Mouse (Mus musculus): ENCODE data around the gene Dusp10.

The Dusp10 gene

GRCm38 (mm10) chr1:184013106-184013505 is at the start of gene Dusp10:
Gene Dusp10 (plus strand): TSS chr1:184013302.
- no peak for DNase-seq (ENCODE audit: low spot score)

GRCm38 (mm10) chr1:183965341-183965740 is 47.8 kb upstream of the Dusp10 start:
- no peak for DNase-seq (ENCODE audit: low spot score)

- no peak for DNase-seq (ENCODE audit: low spot score)
Observed at GRCm38 (mm10) chr1:183969265-183969664, 43.8 kb upstream of the Dusp10 start.

GRCm38 (mm10) chr1:183979814-183980243 is 33.3 kb upstream of the Dusp10 start:
- no peak for DNase-seq (ENCODE audit: low spot score)

GRCm38 (mm10) chr1:183982108-183982507 is 31.0 kb upstream of the Dusp10 start:
- DNase-seq (ENCODE audit: low spot score): no peak

- DNase-seq (ENCODE audit: low spot score): no peak
Observed at GRCm38 (mm10) chr1:183987711-183988245, 25.3 kb upstream of the Dusp10 start.

GRCm38 (mm10) chr1:183991921-183992320 is 21.2 kb upstream of the Dusp10 start:
- DNase-seq (ENCODE audit: low spot score): no peak

DNA sequence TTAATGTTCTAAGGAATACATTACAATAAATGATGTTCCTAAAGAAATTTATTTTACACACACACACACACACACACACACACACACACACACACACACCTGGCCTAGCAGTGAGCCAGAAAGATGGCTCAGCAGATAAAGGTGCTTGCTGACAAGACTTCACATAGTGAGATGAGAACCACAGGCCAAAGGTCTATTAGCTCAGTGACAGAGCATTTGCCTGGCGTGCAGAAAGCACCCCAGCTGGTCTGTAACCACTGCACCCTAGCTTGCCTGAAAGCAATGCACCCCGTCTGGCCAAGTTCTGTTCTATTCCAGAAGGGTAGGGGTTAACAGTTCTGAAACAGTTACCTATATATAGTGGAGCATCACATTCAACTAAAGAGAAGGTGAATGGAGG is 15.9 kb upstream of the Dusp10 start:
- no peak for DNase-seq (ENCODE audit: low spot score)

DNA sequence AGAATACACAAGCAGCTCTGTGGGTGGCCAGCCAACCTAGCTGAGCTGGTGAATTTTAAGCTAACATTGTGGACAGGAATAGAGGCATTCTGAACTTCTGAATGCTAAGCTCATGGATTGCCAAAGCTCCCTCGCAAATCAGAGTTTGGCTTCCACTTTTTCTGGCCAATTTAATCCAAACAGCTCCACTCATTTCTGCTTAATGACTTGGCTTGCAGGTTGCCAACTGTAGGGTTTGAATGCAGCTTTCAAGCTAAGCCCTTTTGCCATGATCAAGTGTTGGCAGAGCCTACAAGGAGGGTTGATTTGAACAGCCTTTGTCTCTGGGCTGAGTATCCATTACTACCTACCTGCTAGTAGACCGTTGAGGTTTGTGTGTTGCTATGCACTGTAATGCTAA is 10.6 kb upstream of the Dusp10 start:
- DNase-seq (ENCODE audit: low spot score): no peak

- DNase-seq (ENCODE audit: low spot score): no peak
Observed at GRCm38 (mm10) chr1:184004311-184004710, 8.8 kb upstream of the Dusp10 start.

DNA sequence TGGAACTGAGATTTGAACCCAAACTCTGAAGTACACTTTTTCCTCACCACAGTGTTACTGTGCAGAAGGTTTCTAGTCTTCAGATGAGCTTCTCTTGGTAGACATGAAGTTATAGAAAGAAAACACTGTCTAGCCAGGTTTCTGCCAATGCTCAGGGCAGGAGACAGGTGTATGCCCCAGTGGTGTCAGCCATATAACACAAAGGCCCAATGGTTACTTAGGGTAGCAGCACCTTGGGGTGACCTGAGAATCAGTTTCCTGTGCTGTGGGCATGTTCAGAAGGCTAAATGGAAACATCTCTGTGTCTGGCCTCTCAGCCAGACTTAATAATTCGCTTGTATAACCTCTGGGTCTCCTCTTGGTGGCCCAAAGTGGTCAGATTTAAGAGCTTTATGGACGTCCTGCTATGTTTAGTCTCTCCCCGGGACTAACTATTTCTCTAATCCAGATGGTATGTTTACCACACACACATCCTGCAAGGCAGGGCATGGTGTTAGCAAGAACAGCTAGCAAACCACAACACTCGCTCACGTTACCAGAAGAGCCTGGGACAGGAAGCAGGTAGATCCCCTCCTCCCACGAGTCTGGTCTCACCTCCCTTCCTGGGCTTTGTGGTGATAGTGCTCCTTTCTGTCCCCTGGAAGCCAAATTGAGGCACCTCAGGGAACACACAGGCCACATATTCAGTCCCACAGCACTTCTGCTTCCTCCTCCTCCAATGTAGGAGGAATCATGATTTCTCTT is 7.6 kb upstream of the Dusp10 start:
- DNase-seq (ENCODE audit: low spot score): no peak

GRCm38 (mm10) chr1:184006086-184006485 is 7.0 kb upstream of the Dusp10 start:
- no peak for DNase-seq (ENCODE audit: low spot score)

DNA sequence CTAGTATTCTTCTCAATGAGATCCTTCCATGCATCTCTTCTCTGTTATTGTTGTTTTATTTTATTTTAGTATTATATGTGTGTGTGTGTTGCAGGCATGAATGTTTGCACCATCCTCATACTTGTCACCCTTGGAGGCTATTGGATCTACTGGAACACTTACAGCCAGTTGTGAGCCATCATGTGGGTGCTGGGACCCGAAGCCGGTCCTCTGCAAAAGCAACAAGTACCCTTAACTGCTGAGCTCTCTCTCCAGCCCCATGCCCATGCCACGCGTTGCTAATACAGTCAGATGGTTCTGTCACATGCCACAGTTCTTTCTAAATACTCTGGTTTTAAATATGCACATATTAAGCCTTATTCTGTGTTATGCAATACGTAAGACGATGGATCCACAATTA is 1.8 kb upstream of the Dusp10 start:
- DNase-seq (ENCODE audit: low spot score): no peak

DNA sequence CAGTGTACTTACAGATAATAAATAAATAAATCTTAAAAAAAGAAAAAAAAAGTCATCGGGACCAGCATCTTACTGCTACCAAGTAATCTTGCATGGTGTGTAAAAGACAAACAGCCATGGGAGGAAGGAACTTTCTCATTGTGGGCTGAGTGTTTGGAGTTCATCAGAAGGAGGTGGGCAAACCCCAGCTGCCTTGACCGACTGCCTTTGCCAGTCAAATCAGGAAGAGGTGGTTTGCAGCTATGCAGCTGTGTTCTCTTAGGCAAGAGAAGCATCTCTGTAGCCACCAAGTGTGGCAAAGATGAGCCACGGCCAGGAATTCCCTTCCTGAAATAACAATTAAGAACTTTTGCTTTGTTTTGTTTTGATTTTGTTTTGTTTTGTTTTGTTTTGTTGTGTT is 989 bp downstream of the Dusp10 start:
- no peak for DNase-seq (ENCODE audit: low spot score)

GRCm38 (mm10) chr1:184015995-184016730 is 3.1 kb downstream of the Dusp10 start:
- no peak for DNase-seq (ENCODE audit: low spot score)

GRCm38 (mm10) chr1:184017606-184018005 is 4.5 kb downstream of the Dusp10 start:
- no peak for DNase-seq (ENCODE audit: low spot score)

DNA sequence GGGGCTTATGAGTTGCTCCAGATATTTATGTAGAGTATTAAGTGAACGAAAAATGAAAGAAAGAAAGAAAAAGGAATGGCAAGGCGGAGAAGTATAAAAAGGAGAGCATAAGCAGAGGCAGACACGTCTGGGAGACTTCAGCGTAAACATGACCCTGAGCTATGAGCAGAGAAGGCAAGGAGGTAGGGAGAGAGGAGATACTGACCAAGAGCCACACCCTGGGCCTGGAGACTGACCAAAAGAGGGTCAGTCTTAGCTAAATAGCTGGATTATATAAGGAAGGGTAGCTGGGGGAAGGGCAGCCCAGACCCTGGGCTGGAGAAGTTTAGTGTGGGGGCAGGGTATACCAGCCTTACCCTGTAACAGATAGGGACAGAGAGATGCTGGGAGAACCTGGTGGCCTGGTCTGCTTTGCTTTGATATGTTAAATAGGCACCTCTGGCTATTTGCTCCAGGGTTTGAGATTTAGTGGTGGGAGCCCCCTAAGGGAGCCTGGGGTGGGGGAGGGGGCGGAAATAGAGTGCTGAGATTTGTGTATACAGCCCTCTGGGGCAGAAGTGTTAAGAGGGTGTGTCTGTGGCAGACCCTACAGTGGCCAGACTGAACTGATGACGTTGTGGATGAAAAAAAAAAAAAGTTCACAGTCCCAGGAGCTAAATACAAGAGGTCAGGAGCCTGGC is 6.1 kb downstream of the Dusp10 start:
- no peak for DNase-seq (ENCODE audit: low spot score)

DNA sequence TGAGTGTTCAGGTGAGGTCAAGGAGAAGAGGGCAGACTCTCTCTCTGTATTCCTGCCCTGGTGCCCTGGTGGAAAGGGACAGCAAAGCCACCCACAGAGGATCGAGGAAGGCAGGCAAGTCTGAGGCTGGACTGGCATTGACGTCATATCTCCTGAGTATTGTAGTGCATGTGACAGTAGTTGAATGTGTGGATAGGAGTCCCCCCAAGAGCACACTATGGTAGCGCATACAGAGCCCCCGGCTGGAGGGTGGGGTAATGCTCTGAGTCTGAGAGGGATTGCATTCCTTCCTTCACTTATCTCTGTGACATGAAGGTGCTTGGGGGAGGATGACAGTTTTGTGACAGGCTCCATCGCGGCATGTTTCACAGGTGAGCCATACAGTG is 6.6 kb downstream of the Dusp10 start:
- no peak for DNase-seq (ENCODE audit: low spot score)

DNA sequence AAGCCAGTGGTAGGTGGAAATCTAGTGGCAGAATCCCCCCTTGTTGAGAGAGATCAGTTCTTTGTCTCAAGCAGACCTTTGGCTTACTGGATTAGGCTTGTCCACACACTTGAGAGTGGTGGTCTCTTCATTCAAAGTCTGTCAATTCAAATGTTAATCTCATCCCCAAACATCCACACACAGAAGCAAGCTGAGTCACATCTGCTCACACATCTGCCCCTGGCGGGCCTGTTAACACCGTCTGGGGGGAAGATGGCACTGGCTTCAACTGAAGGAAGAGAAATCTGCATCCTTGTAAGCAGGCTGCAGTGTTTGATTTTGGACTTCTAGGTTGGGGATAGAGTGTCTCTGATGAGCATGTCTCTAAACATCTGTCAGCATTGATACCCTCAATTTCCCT is 10.9 kb downstream of the Dusp10 start:
- DNase-seq (ENCODE audit: low spot score): no peak

GRCm38 (mm10) chr1:184024631-184025030 is 11.5 kb downstream of the Dusp10 start:
- no peak for DNase-seq (ENCODE audit: low spot score)

DNA sequence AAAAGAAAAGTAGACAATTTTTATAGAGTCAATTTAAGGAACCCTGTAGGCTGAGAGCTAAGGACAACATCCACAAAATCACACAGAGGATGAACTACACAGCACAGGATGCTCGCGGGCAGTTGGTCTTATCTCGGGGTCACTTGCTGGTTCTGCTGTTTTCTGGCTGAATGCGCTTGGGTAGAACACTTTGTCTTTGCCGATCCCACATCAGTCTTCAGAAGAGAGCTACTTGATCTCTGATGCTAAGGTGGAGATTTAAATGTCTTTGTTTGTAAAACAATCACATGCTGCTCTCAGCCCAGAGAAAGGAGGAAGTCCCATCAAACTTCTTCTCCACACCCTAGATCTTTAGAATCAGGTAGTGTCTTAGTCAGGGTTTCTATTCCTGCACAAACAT is 12.0 kb downstream of the Dusp10 start:
- no peak for DNase-seq (ENCODE audit: low spot score)

GRCm38 (mm10) chr1:184027039-184027438 is 13.9 kb downstream of the Dusp10 start:
- DNase-seq (ENCODE audit: low spot score): no peak
